Mouse (Mus musculus): ENCODE results near the gene Gm6351.
"Not testable (repeated sequence)": the region's sequence is repeated elsewhere in the genome, so short reads cannot be mapped to it uniquely, and the experiment has no call there.

Gm6351 gene

GRCm38 (mm10) chr5:94076085-94076484 is at the start of gene Gm6351:
Gene Gm6351, plus strand, starts transcription at chr5:94076385.
- not testable (repeated sequence) for DNase-seq (ENCODE audit: low spot score in 2 of 2)

- DNase-seq (ENCODE audit: low spot score in 2 of 2), result not testable (repeated sequence)
These were observed 5.7 kb upstream of the Gm6351 start, which contains the start of gene BC061212 for GRCm38 (mm10) chr5:94070445-94070844. Gene BC061212, minus strand, starts transcription at chr5:94070545.
